Mouse (Mus musculus) neural tube, postnatal 0 days (tissue): ENCODE results near the gene Slamf1. TPM values are rescaled to one million over a fixed set of nuclear protein-coding genes. Genes with fewer than 3 reads are reported as not detected.

Experiments used
- polyA plus RNA-seq: library from polyadenylated mRNA; unstranded; fragments of >200 nt; fragmentation: Nextera tagmentation; extraction: Ambion mirVana; gene quantifications from 2 replicates; pipeline ENCODE4 v1.2.1, GENCODE M21; 2015

The Slamf1 gene
- 0.14 TPM in 2 replicates for polyA plus RNA-seq

GRCm38 (mm10) chr1:171766898-171767297, at the start of gene Slamf1:
Gene Slamf1 (plus strand): TSS chr1:171767127.

DNA sequence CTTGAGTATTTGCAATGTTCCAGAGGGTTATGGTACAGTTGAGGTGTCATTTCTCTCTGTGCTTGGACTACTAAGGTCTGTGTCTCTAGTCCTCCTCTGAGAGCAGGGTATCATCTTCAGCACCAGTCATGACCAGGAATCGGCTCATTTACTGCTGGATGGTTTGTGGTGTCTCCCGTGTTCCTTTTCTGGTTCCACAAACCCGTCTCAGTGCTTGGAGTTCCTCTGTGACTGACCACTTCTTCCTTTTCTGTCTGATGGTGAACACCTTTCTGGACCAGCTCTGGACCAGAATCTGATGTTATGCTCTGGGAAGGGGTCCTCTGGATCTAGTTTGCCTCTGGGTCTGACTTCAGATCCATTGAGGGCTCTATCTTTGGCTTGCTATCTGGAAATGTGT, 72.6 kb downstream of the Slamf1 start, which contains the start of gene Cd84:
Gene Cd84, plus strand, starts transcription at position 210 of the 400 bp plus-strand sequence.

Other genes starting within 250 kb of the Slamf1 start
- gene Itln1, start 231.8 kb upstream of the Slamf1 start, polyA plus RNA-seq: not detected in 2 replicates
- 0.13 TPM in 1 of 2 replicates, not detected in the other for gene Cd244a, start 207.9 kb upstream of the Slamf1 start, polyA plus RNA-seq
- 0.22 and 0.26 TPM in 2 replicates for gene Ly9, start 159.7 kb upstream of the Slamf1 start, polyA plus RNA-seq
- not detected in 2 replicates for gene Slamf7, start 114.1 kb upstream of the Slamf1 start, polyA plus RNA-seq
- 1.4 and 1.6 TPM in 2 replicates for gene Cd48, start 85.1 kb upstream of the Slamf1 start, polyA plus RNA-seq
- gene Cd84, start 72.6 kb downstream of the Slamf1 start, polyA plus RNA-seq: 2.2 and 3.2 TPM in 2 replicates
- gene Gm10521, start 128.5 kb downstream of the Slamf1 start, polyA plus RNA-seq: not detected in 2 replicates
- 0.17 and 0.49 TPM in 2 replicates for gene Slamf6, start 150.4 kb downstream of the Slamf1 start, polyA plus RNA-seq